In the genomic region with DNA sequence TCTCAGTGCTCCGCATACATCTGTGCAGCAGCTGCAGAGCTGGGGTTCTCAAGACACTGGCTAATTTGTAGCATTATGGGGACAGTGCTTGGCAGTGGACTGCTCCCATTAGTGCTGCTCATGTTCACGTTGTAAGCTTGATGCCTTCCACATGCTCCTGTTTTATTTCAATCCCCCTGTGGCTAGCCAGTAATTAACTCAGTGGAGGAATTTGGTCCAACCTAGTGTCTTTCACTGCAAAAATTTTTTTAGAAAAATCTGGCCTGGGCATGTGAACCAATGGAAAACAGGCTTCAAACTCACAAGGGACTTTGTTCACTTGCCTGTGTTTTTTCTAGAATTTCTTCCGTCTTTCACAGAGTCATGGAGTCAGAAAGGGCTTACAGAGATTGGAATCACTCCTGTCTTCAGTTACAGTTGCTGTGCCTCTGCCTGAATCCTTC, we compare ENCODE assay signal across 11 mouse cellular contexts.
DNase-seq lines count a peak whose midpoint lies in the region.
"Had no signal": no experiment of that assay in that cellular context is flagged by ENCODE, and none has a peak within 500 bp of the region (broad histone marks: within the 10 kb centered on the region; RNA-seq: fewer than 3 reads in every experiment).

No protein-coding gene starts in this region.

- no peak overlapping the region for H3K27ac ChIP-seq in heart, embryonic 10.5 days

- intact Hi-C loops in gastrocnemius, postnatal 14 days (cut with DNase I; ENCODE audit: low total_unique reads) = no loop called here

- 59% methylated on average over 3 of the region's 3 CpGs for WGBS in heart, embryonic 10.5 days

- H3K4me3 ChIP-seq in heart, embryonic 10.5 days = no peak overlapping the region

- H3K4me1 ChIP-seq in heart, embryonic 10.5 days = no peaks in the 10 kb centered on the region

- H3K36me3 ChIP-seq in heart, embryonic 10.5 days = no peaks in the 10 kb centered on the region

- no peaks in the 10 kb centered on the region for H3K27me3 ChIP-seq in heart, embryonic 10.5 days (ENCODE audit: insufficient read depth, poor library complexity, severe bottlenecking)

- DNase-seq in heart, adult 11 months = peak; percentile 99
- DNase-seq in heart, embryonic 10.5 days (ENCODE audit: low spot score) = no peak
- DNase-seq in adipocyte (ENCODE audit: low spot score) = peak; percentile 9
- DNase-seq in gastrocnemius, postnatal 14 days = peak; percentile 32
- peak; percentile 39 for DNase-seq in kidney, postnatal 14 days
- DNase-seq in frontal cortex, postnatal 14 days (ENCODE audit: low spot score in 2 of 2) = no peak
- DNase-seq in cerebellum, adult 11 months = no peak
- DNase-seq in lung, postnatal 36 days = no peak
- DNase-seq: forebrain, postnatal 0 days; lung, adult 2 months; right cerebral cortex, postnatal 25 days had no signal

- no peaks in the 10 kb centered on the region for H3K9me3 ChIP-seq in heart, embryonic 10.5 days

Comparison
In these comparisons a context has a peak if more than half of its experiments do, and no peak if none do; other contexts are left out.
1. DNase-seq: peak in heart, adult 11 months (single experiment), adipocyte (single experiment), gastrocnemius, postnatal 14 days (single experiment) and kidney, postnatal 14 days (single experiment); none in heart, embryonic 10.5 days (single experiment), frontal cortex, postnatal 14 days (0 of 2), cerebellum, adult 11 months (single experiment) and lung, postnatal 36 days (single experiment).